Mouse (Mus musculus): ENCODE measurements around the gene Actr3. TPM values are rescaled to one million over a fixed set of nuclear protein-coding genes. Genes with fewer than 3 reads are reported as not detected.
A peak's percentile ranks its signal among the peaks of the same experiment; 100 is the strongest.

Gene Actr3
- polyA plus RNA-seq, 1 experiment from 2014 or later, result 258 TPM

GRCm38 (mm10) chr1:125463349-125463748 is 27.8 kb upstream of the Actr3 start:
- H3K27me3 ChIP-seq (replicated peaks), result no peaks in the 10 kb centered on the region
- WGBS, result 90% methylated on average over 2 of the region's 2 CpGs
- H3K4me3 ChIP-seq, result no peak overlapping the region
- no peaks in the 10 kb centered on the region for H3K4me1 ChIP-seq
- no peak for ATAC-seq (ENCODE audit: low FRiP score, low read depth)
- no peak overlapping the region for H3K27ac ChIP-seq
- no peaks in the 10 kb centered on the region for H3K36me3 ChIP-seq
- no peak overlapping the region for H3K9ac ChIP-seq
- H3K4me2 ChIP-seq (replicated peaks), result no peak overlapping the region
- H3K9me3 ChIP-seq, result no peaks in the 10 kb centered on the region

DNA sequence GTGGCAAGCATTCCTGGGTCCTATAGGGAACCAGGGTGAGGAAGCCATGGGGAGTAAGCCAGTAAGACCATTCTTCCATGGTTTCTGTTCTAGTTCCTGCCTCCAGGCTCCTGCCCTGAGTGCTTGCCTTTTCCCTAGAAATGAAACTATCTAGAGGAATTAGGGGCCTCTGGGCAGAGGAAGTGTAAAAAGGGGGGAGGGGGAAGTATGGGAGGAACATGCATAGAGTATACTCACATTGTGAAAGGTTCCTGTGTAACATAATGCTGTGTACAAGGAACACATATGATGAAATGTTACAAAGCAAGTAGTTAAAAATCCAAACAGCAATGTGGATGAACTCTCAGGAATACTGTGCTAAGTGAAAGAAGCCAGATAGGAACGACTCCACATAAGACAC is 27.4 kb upstream of the Actr3 start:
- 79% methylated on average over 1 of the region's 1 CpGs for WGBS
- Histone ChIP-seq H3K9ac (no peak overlapping the region), H3K4me1 (no peaks in the 10 kb centered on the region), H3K27me3 (replicated peaks) (no peaks in the 10 kb centered on the region), H3K36me3 (no peaks in the 10 kb centered on the region), H3K9me3 (no peaks in the 10 kb centered on the region), H3K4me2 (replicated peaks) (no peak overlapping the region), H3K4me3 (no peak overlapping the region), H3K27ac (no peak overlapping the region)
- no peak for ATAC-seq (ENCODE audit: low FRiP score, low read depth)

GRCm38 (mm10) chr1:125458531-125458930 is 23.0 kb upstream of the Actr3 start:
- no peaks in the 10 kb centered on the region for H3K4me1 ChIP-seq
- WGBS, result 78% methylated on average over 5 of the region's 5 CpGs
- H3K27ac ChIP-seq, result no peak overlapping the region
- H3K27me3 ChIP-seq (replicated peaks), result no peaks in the 10 kb centered on the region
- no peak overlapping the region for H3K9ac ChIP-seq
- no peaks in the 10 kb centered on the region for H3K36me3 ChIP-seq
- ATAC-seq (ENCODE audit: low FRiP score, low read depth), result no peak
- no peaks in the 10 kb centered on the region for H3K9me3 ChIP-seq
- H3K4me3 ChIP-seq, result no peak overlapping the region
- H3K4me2 ChIP-seq (replicated peaks), result no peak overlapping the region

DNA sequence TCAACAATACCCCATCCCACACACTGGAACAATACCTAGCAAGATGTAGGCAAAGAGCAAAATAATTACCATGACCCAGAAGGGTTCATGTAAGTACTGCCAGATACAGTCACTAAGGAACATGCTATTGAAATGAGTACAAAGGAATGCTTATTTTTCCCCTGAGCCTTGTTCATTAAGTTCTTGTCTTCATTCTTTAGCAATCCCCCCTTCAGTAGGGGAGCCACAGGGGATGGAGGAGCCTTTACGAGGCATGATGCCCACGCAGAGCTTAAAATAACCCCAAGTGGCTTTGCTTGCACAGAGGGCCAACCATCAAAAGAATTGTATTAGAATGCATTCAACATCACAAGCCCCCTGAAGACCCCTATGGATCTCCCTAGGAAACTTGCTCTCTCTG is 19.6 kb upstream of the Actr3 start:
- no peaks in the 10 kb centered on the region for H3K36me3 ChIP-seq
- no peak for ATAC-seq (ENCODE audit: low FRiP score, low read depth)
- H3K9ac ChIP-seq, result no peak overlapping the region
- no peaks in the 10 kb centered on the region for H3K9me3 ChIP-seq
- no peak overlapping the region for H3K27ac ChIP-seq
- no peak overlapping the region for H3K4me2 ChIP-seq (replicated peaks)
- no peak overlapping the region for H3K4me3 ChIP-seq
- H3K4me1 ChIP-seq, result no peaks in the 10 kb centered on the region
- WGBS, result 30% methylated on average over 2 of the region's 2 CpGs
- H3K27me3 ChIP-seq (replicated peaks), result no peaks in the 10 kb centered on the region

GRCm38 (mm10) chr1:125450282-125451000 is 14.9 kb upstream of the Actr3 start:
- Histone ChIP-seq H3K36me3 (no peaks in the 10 kb centered on the region), H3K9ac (no peak overlapping the region), H3K4me2 (replicated peaks) (no peak overlapping the region), H3K27me3 (replicated peaks) (no peaks in the 10 kb centered on the region), H3K27ac (no peak overlapping the region), H3K4me3 (no peak overlapping the region), H3K4me1 (no peaks in the 10 kb centered on the region), H3K9me3 (no peaks in the 10 kb centered on the region)
- WGBS, result 84% methylated on average over 4 of the region's 4 CpGs
- no peak for ATAC-seq (ENCODE audit: low FRiP score, low read depth)

- Histone ChIP-seq H3K27me3 (replicated peaks) (no peaks in the 10 kb centered on the region), H3K9me3 (no peaks in the 10 kb centered on the region), H3K27ac (no peak overlapping the region), H3K4me2 (replicated peaks) (no peak overlapping the region), H3K4me1 (no peaks in the 10 kb centered on the region), H3K4me3 (no peak overlapping the region), H3K36me3 (no peaks in the 10 kb centered on the region), H3K9ac (no peak overlapping the region)
- ATAC-seq (ENCODE audit: low FRiP score, low read depth), result no peak
Observed at GRCm38 (mm10) chr1:125447926-125448325, 12.4 kb upstream of the Actr3 start.

DNA sequence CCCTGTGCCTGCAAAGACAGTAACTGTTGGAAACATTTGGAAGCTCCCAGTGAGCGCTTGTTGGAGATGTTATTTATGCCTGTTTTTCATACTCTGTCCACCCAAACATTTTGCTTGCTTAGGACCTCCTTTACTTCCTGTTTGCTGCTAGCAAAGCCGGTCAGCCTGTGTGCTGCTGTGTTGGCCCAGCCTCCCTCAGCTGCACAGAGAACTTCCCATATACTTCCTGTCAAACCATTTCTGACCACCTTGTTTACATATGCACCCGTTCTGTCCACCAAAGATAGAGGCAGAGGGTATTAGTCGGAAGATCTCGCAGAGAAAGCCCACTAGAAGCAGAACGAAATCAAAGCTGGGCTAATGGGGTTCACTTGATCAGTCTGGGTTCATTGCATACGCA is 6.2 kb upstream of the Actr3 start:
- H3K9me3 ChIP-seq, result no peaks in the 10 kb centered on the region
- no peak overlapping the region for H3K9ac ChIP-seq
- no peak overlapping the region for H3K4me3 ChIP-seq
- no peak overlapping the region for H3K27ac ChIP-seq
- H3K36me3 ChIP-seq, result no peaks in the 10 kb centered on the region
- no peak overlapping the region for H3K4me2 ChIP-seq (replicated peaks)
- no peak for ATAC-seq (ENCODE audit: low FRiP score, low read depth)
- H3K4me1 ChIP-seq, result no peaks in the 10 kb centered on the region
- H3K27me3 ChIP-seq (replicated peaks), result no peaks in the 10 kb centered on the region
- WGBS, result 86% methylated on average over 7 of the region's 7 CpGs

DNA sequence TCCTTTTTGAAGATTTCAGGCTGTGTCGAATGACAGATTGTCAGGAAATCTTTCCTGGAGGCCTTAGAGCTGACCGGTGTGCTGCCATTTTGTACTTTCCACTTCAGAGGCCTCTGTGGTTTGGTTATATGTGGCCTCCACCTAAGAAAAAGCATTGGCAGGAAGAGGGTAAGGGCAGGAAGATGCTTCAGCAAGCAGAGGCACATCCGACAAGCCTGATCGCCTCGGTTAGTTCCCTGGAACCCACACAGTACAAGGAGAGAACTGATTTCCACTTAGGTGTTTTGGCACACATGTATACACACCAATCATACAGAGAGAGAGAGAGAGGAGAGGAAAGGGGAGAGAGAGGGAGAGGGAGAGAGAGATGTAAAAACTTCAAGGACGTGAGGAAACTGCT is 5.7 kb upstream of the Actr3 start:
- WGBS, result 88% methylated on average over 6 of the region's 6 CpGs
- Histone ChIP-seq H3K27me3 (replicated peaks) (no peaks in the 10 kb centered on the region), H3K4me3 (no peak overlapping the region), H3K4me1 (no peaks in the 10 kb centered on the region), H3K36me3 (no peaks in the 10 kb centered on the region), H3K4me2 (replicated peaks) (no peak overlapping the region), H3K9ac (no peak overlapping the region), H3K9me3 (no peaks in the 10 kb centered on the region), H3K27ac (no peak overlapping the region)
- ATAC-seq (ENCODE audit: low FRiP score, low read depth), result no peak

GRCm38 (mm10) chr1:125439556-125439955 is 4.0 kb upstream of the Actr3 start:
- no peak overlapping the region for H3K4me3 ChIP-seq
- WGBS, result 91% methylated on average over 3 of the region's 3 CpGs
- no peaks in the 10 kb centered on the region for H3K36me3 ChIP-seq
- H3K9me3 ChIP-seq, result no peaks in the 10 kb centered on the region
- no peaks in the 10 kb centered on the region for H3K4me1 ChIP-seq
- H3K27ac ChIP-seq, result no peak overlapping the region
- H3K4me2 ChIP-seq (replicated peaks), result no peak overlapping the region
- no peak overlapping the region for H3K9ac ChIP-seq
- ATAC-seq (ENCODE audit: low FRiP score, low read depth), result no peak
- no peaks in the 10 kb centered on the region for H3K27me3 ChIP-seq (replicated peaks)

DNA sequence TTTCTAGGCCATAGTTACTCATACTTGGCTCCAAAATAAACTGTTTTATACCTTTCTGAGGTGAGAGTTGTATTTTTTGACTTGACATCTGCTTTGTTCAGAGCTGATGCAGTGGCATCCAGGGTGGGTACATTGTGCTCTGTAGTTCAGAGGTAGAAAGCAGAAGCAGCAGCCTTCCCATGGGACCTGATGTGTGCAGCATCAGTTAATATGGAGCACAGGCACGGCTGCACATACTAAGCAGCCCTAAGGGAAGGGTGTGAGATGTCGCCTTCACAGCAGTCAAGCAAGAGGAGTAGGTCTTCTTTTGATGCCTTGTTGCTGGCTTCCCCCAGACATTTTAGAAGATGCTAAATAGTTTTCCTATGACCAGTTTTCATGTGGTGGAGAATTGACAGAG is 3.3 kb upstream of the Actr3 start:
- no peak overlapping the region for H3K9ac ChIP-seq
- WGBS, result 90% methylated on average over 2 of the region's 2 CpGs
- no peaks in the 10 kb centered on the region for H3K9me3 ChIP-seq
- H3K27ac ChIP-seq, result no peak overlapping the region
- ATAC-seq (ENCODE audit: low FRiP score, low read depth), result no peak
- no peak overlapping the region for H3K4me2 ChIP-seq (replicated peaks)
- H3K27me3 ChIP-seq (replicated peaks), result no peaks in the 10 kb centered on the region
- H3K4me1 ChIP-seq, result no peaks in the 10 kb centered on the region
- no peak overlapping the region for H3K4me3 ChIP-seq
- H3K36me3 ChIP-seq, result no peaks in the 10 kb centered on the region

DNA sequence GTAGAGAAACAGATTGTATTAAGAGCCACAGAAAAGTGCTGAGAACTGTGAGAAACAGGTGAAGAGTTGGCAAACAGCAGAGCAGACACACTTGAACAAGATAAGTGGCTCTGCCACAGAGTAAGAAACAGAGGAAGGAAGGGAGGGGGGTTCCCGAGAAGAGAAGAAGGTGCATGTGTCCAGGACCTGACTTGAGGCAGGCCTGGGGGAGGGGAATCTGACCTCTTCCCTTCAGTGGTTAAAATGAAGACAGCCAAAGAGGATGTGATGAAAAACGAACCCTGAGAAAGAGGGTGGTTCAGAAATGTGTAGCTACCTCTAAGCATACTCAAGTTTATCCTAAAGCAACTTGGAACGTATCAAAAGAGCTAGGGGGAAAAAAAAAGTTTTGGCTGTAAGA is 2.4 kb upstream of the Actr3 start:
- H3K4me1 ChIP-seq, result peaks cover 4% of the 10 kb centered on the region; the same call in 1 of the 2 replicates
- WGBS, result 68% methylated on average over 3 of the region's 3 CpGs

DNA sequence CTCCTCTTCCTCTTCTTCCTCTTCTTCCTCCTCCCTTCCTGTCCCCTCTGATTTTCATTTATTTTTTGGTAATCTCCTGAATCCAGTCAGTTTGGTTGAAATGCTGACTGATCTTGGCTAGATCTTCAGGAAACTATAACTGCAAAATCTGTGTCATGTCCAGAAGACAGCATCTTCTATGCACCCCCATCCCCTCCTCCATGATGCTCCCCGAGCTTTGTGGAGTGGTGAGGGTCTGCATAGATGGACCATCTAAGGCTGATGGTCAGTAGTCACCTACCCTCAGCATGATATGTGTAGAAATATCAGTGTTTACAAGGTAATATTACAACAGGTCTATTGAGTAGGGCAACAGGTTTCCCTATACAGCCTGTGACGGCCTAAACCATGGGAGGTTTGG is 1.6 kb upstream of the Actr3 start:
- Histone ChIP-seq H3K9me3 (no peaks in the 10 kb centered on the region), H3K9ac (no peak overlapping the region), H3K4me1 (peaks cover 8% of the 10 kb centered on the region), H3K36me3 (no peaks in the 10 kb centered on the region), H3K27ac (no peak overlapping the region), H3K27me3 (replicated peaks) (no peaks in the 10 kb centered on the region), H3K4me2 (replicated peaks) (no peak overlapping the region), H3K4me3 (no peak overlapping the region)
- no peak for ATAC-seq (ENCODE audit: low FRiP score, low read depth)
- 85% methylated on average over 2 of the region's 2 CpGs for WGBS

More for the DNA sequence above, 2.4 kb upstream of the Actr3 start:
- ATAC-seq (ENCODE audit: low FRiP score, low read depth), result no peak
- Histone ChIP-seq H3K36me3 (no peaks in the 10 kb centered on the region), H3K4me2 (replicated peaks) (no peak overlapping the region), H3K9me3 (no peaks in the 10 kb centered on the region), H3K27ac (no peak overlapping the region), H3K9ac (no peak overlapping the region), H3K27me3 (replicated peaks) (no peaks in the 10 kb centered on the region), H3K4me3 (no peak overlapping the region)

GRCm38 (mm10) chr1:125435018-125435368 is 534 bp downstream of the Actr3 start:
- Histone ChIP-seq H3K4me3 (peak overlapping the region; percentile 82), H3K4me1 (peaks cover 8% of the 10 kb centered on the region), H3K4me2 (replicated peaks) (peak overlapping the region; percentile 69), H3K27ac (peak overlapping the region; percentile 97), H3K9ac (peak overlapping the region; percentile 93), H3K36me3 (no peaks in the 10 kb centered on the region), H3K9me3 (no peaks in the 10 kb centered on the region), H3K27me3 (replicated peaks) (no peaks in the 10 kb centered on the region)
- 2% methylated on average over 21 of the region's 23 CpGs for WGBS
- ATAC-seq (ENCODE audit: low FRiP score, low read depth), result no peak; the same call in 1 of the 2 replicates

Data from neural tube, embryonic 12.5 days (tissue).